Mouse (Mus musculus) heart, postnatal 0 days (tissue): ENCODE results near the gene Plekhd1. TPM values are rescaled to one million over a fixed set of nuclear protein-coding genes. Genes with fewer than 3 reads are reported as not detected.

ENCODE experiments used
- ATAC-seq: fragments of 200-750 bp; cut with Nextera tagmentation; 2 replicates; pipeline ENCODE4 v1.8.0; 2017; ENCODE audit warnings: low read depth, moderate number of reproducible peaks, moderate library complexity; ENCODE audit not compliant: insufficient read depth
- DNase-seq: peaks from one replicate; pipeline ENCODE4 v3.0.0-alpha.2; 2016; ENCODE audit warnings: low spot score
- H3K27ac ChIP-seq: fragments of 300-500 bp; sonication (generic); 2 replicates; pipeline ENCODE4 v1.5.1; 2014; ENCODE audit warnings: low read depth, mild to moderate bottlenecking
- H3K27me3 ChIP-seq: fragments of 300-500 bp; sonication (generic); 2 replicates; pipeline ENCODE4 v1.6.1; 2014; ENCODE audit warnings: low read length, mixed read lengths; ENCODE audit not compliant: control insufficient read depth, insufficient read depth
- H3K36me3 ChIP-seq: fragments of 300-500 bp; sonication (generic); replicated peaks from 2 replicates; pipeline ENCODE4 v1.6.1; 2014; ENCODE audit warnings: low read length, mixed read lengths; ENCODE audit not compliant: control insufficient read depth, insufficient read depth
- H3K4me1 ChIP-seq: fragments of 300-500 bp; sonication (generic); 2 replicates; pipeline ENCODE4 v1.6.1; 2014; ENCODE audit warnings: antibody characterized with exemption; ENCODE audit not compliant: control insufficient read depth, insufficient read depth
- H3K4me2 ChIP-seq: fragments of 300-500 bp; sonication (generic); 2 replicates; pipeline ENCODE4 v1.6.1; 2014; ENCODE audit warnings: low read depth, mild to moderate bottlenecking, low read length, moderate library complexity
- H3K4me3 ChIP-seq: fragments of 300-500 bp; sonication (generic); 2 replicates; pipeline ENCODE4 v1.5.1; 2014; ENCODE audit warnings: low read depth, low read length
- H3K9ac ChIP-seq: fragments of 300-500 bp; sonication (generic); replicated peaks from 2 replicates; pipeline ENCODE4 v1.6.1; 2014; ENCODE audit warnings: low read depth, low read length, mixed read lengths
- H3K9me3 ChIP-seq: fragments of 300-500 bp; sonication (generic); replicated peaks from 2 replicates; pipeline ENCODE4 v1.6.1; 2016; ENCODE audit warnings: low read length; ENCODE audit not compliant: control insufficient read depth
- CTCF ChIP-seq: IDR thresholded peaks from 2 replicates; pipeline ENCODE4 v1.5.1; 2016; ENCODE audit warnings: antibody characterized with exemption, control low read depth, low read depth
- EP300 ChIP-seq: IDR thresholded peaks from 2 replicates; pipeline ENCODE4 v1.6.1; 2016; ENCODE audit warnings: antibody characterized with exemption, low read depth
- WGBS: fragments of 180-500 bp; shearing (Covaris S2); extraction: QIAGEN DNeasy Blood & Tissue Kit; methylation state at CpG from one replicate; pipeline ENCODE4 v1.1.7; 2014; 5-methylcytosine and 5-hydroxymethylcytosine counted together
- polyA plus RNA-seq: library from polyadenylated mRNA; unstranded; fragments of >200 nt; fragmentation: Nextera tagmentation; extraction: Ambion mirVana; gene quantifications from 2 replicates; pipeline ENCODE4 v1.2.1, GENCODE M21; 2015
- total RNA-seq: library from RNA; depleted of rRNA; stranded (reverse); fragments of >200 nt; gene quantifications from 2 replicates; pipeline ENCODE4 v1.2.3, GENCODE M21; 2014; ENCODE audit warnings: low replicate concordance; rRNA removed

Gene Plekhd1
- total and polyA plus RNA-seq, 2 experiments from 2014 or later, result 0.19 to 2.3 TPM

- DNase-seq, result no peak
- Histone ChIP-seq H3K4me1 (peaks cover 28% of the 10 kb centered on the region), H3K4me3 (peak overlapping the region; percentile 59), H3K9me3 (no peaks in the 10 kb centered on the region), H3K36me3 (no peaks in the 10 kb centered on the region), H3K27me3 (peaks cover 78% of the 10 kb centered on the region), H3K9ac (no peak overlapping the region), H3K4me2 (peak overlapping the region; percentile 97), H3K27ac (no peak overlapping the region)
- ATAC-seq, result no peak
- WGBS, result 6% methylated on average over 8 of the region's 13 CpGs
- TF ChIP-seq CTCF (no peak), EP300 (no peak)
Measured at GRCm38 (mm10) chr12:80759387-80759712, 67.0 kb downstream of the Plekhd1 start.

GRCm38 (mm10) chr12:80759713-80760395 is 67.5 kb downstream of the Plekhd1 start:
- H3K27me3 ChIP-seq, result peaks cover 74% of the 10 kb centered on the region
- H3K9me3 ChIP-seq, result no peaks in the 10 kb centered on the region
- H3K9ac ChIP-seq, result no peak overlapping the region
- no peak for DNase-seq
- H3K4me1 ChIP-seq, result peaks cover 28% of the 10 kb centered on the region
- WGBS, result 4% methylated on average over 22 of the region's 22 CpGs
- H3K4me3 ChIP-seq, result peak overlapping the region; percentile 59
- peak overlapping the region; percentile 56 for H3K4me2 ChIP-seq
- H3K36me3 ChIP-seq, result no peaks in the 10 kb centered on the region
- no peak for ATAC-seq
- H3K27ac ChIP-seq, result no peak overlapping the region
- TF ChIP-seq CTCF, result no peak
- no peak for TF ChIP-seq EP300

- Histone ChIP-seq H3K36me3 (no peaks in the 10 kb centered on the region), H3K27me3 (peaks cover 69% of the 10 kb centered on the region), H3K4me1 (peaks cover 28% of the 10 kb centered on the region), H3K4me2 (peak within 1 kb of the TSS; percentile 56), H3K9ac (no peak within 1 kb of the TSS), H3K9me3 (no peaks in the 10 kb centered on the region), H3K27ac (no peak within 1 kb of the TSS), H3K4me3 (peak within 1 kb of the TSS; percentile 59)
- WGBS, result under 1% methylated on average over 24 of the region's 24 CpGs
- no peak for ATAC-seq
- peak; percentile 74 for DNase-seq
- peak; percentile 85 for TF ChIP-seq CTCF
- no peak for TF ChIP-seq EP300
Measured at GRCm38 (mm10) chr12:80760396-80760801, 68.0 kb downstream of the Plekhd1 start, which contains the start of gene Ccdc177. Ccdc177 (minus strand) TSS chr12:80760687.

- no peak overlapping the region for H3K4me2 ChIP-seq
- no peak overlapping the region for H3K27ac ChIP-seq
- no peak for TF ChIP-seq EP300
- TF ChIP-seq CTCF, result no peak
- H3K9ac ChIP-seq, result no peak overlapping the region
- H3K9me3 ChIP-seq, result no peaks in the 10 kb centered on the region
- WGBS, result 77% methylated on average over 5 of the region's 5 CpGs
- peaks cover 20% of the 10 kb centered on the region for H3K4me1 ChIP-seq
- H3K27me3 ChIP-seq, result peaks cover 43% of the 10 kb centered on the region
- no peaks in the 10 kb centered on the region for H3K36me3 ChIP-seq
- ATAC-seq, result no peak
- DNase-seq, result no peak
- no peak overlapping the region for H3K4me3 ChIP-seq
Measured at GRCm38 (mm10) chr12:80762982-80763381, 70.6 kb downstream of the Plekhd1 start.

GRCm38 (mm10) chr12:80764116-80764515 is 71.7 kb downstream of the Plekhd1 start:
- ATAC-seq, result no peak
- WGBS, result 65% methylated on average over 4 of the region's 4 CpGs

GRCm38 (mm10) chr12:80769697-80770096 is 77.3 kb downstream of the Plekhd1 start:
- Histone ChIP-seq H3K27me3 (no peaks in the 10 kb centered on the region), H3K36me3 (no peaks in the 10 kb centered on the region), H3K4me2 (no peak overlapping the region), H3K4me1 (no peaks in the 10 kb centered on the region), H3K27ac (no peak overlapping the region), H3K9ac (no peak overlapping the region), H3K9me3 (no peaks in the 10 kb centered on the region), H3K4me3 (no peak overlapping the region)
- DNase-seq (peak; percentile 77), ATAC-seq (peak; percentile 84)
- TF ChIP-seq CTCF, result peak; percentile 96
- TF ChIP-seq EP300, result no peak
- 19% methylated on average over 11 of the region's 11 CpGs for WGBS

More at GRCm38 (mm10) chr12:80764116-80764515, 71.7 kb downstream of the Plekhd1 start:
- H3K4me1 ChIP-seq, result peaks cover 10% of the 10 kb centered on the region; the same call in 1 of the 2 replicates
- peaks cover 32% of the 10 kb centered on the region for H3K27me3 ChIP-seq
- TF ChIP-seq CTCF (no peak), EP300 (no peak)
- H3K9ac ChIP-seq, result no peak overlapping the region
- H3K36me3 ChIP-seq, result no peaks in the 10 kb centered on the region
- no peak overlapping the region for H3K4me3 ChIP-seq
- no peak overlapping the region for H3K27ac ChIP-seq
- no peak for DNase-seq
- no peak overlapping the region for H3K4me2 ChIP-seq
- H3K9me3 ChIP-seq, result no peaks in the 10 kb centered on the region

Other genes with a start within 250 kb of the Plekhd1 start
- 11.2 and 32.5 TPM in 2 replicates for gene Exd2, start 229.5 kb upstream of the Plekhd1 start, total RNA-seq
- 6.8 and 7.7 TPM in 2 replicates for gene Exd2, start 229.5 kb upstream of the Plekhd1 start, polyA plus RNA-seq
- 4.1 and 12.1 TPM in 2 replicates for gene Galnt16, start 174.3 kb upstream of the Plekhd1 start, total RNA-seq
- gene Galnt16, start 174.3 kb upstream of the Plekhd1 start, polyA plus RNA-seq, result 3.5 and 3.9 TPM in 2 replicates
- 15.6 and 24.8 TPM in 2 replicates for gene Slc39a9, start 48.7 kb upstream of the Plekhd1 start, total RNA-seq
- 10.3 and 11.4 TPM in 2 replicates for gene Slc39a9, start 48.7 kb upstream of the Plekhd1 start, polyA plus RNA-seq
- gene Erh, start 48.2 kb upstream of the Plekhd1 start, total RNA-seq, result 46.4 and 54.3 TPM in 2 replicates
- 107 and 128 TPM in 2 replicates for gene Erh, start 48.2 kb upstream of the Plekhd1 start, polyA plus RNA-seq
- 0.31 TPM in 1 of 2 replicates, not detected in the other for gene Ccdc177, start 68.1 kb downstream of the Plekhd1 start, total RNA-seq
- not detected in 2 replicates for gene Ccdc177, start 68.1 kb downstream of the Plekhd1 start, polyA plus RNA-seq
- 50.2 and 50.6 TPM in 2 replicates for gene Susd6, start 97.9 kb downstream of the Plekhd1 start, total RNA-seq
- 15.1 and 15.4 TPM in 2 replicates for gene Susd6, start 97.9 kb downstream of the Plekhd1 start, polyA plus RNA-seq